Mouse (Mus musculus) neutrophil, adult 83 days (primary cell): ENCODE results near the gene Ncmap. TPM values are rescaled to one million over a fixed set of nuclear protein-coding genes. Genes with fewer than 3 reads are reported as not detected.

ENCODE experiments used
- total RNA-seq, 2 experiments: library from RNA; stranded (reverse); gene quantifications; one replicate each; pipeline ENCODE4 v1.2.4; 2023

The Ncmap gene
- not detected for total RNA-seq

DNA sequence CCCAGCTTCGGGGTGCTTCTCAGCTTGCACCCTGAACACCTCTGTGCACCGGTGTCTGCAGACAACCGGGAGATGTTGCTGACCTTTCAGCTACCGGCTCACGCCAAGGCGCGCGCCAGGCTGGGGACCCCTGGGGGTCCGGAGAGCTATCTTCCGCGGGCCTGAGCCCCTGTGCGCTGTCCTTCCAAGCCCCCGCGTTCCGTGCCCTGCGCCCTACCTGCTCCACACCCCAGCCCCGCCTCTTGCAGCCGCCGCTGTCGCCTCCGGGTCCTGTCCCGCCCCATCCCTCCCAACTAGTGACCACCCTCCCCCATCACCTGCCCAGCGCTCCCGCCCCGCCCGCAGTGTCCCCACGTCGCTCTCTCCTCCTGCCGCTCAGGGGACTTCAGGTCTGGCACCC lies at the start of gene Ncmap:
Gene Ncmap (minus strand): TSS at position 237 of the 400 bp plus-strand sequence.

DNA sequence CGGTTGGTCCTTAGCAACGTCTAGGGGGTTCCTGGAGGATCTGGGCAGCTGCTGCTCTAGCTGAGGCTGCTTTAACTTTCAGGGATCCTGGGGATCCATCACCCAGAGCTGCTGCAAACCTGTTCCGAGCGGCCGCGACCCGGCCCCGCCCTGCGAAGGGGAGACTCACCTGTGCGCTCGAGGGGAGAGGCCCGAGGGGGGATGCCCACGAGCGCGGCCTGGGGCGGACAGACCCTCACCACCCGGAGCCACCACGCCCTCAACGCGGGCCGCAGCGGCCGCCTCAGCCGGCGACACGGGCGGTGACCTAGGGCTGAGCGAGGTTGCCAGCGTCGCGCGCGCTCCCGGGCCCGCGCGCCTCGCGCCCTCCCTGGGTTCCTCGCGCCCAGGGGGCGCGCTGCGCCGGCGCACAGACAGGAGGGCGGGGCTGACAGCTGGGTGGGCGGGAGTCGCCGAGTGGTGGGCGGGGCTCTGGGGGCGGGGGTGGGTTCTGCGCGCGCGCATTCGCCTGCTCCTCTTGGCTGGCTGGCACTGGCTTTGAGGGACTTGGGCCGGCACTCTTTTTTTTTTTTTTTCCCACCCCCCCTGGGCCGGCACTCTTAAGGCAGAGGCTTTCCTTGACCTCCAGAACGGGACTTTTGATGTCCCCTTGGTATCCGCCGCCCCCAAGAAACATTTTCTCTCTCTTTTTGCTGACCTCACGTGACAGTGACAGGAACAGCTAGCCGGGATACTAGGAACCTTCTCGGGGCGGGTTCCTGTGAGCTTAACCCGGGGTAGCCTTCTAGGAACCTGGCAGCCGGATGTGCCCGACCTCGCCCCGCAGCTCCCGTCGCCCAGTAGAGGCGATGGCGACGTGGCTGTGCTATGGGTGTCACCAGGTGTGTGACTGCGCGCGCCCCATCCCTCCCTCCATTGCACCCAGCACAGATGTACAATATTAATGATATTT lies 35.7 kb upstream of the Ncmap start, which contains the start of gene Rcan3:
Gene Rcan3 (minus strand): TSS at position 411 of the 952 bp plus-strand sequence.

DNA sequence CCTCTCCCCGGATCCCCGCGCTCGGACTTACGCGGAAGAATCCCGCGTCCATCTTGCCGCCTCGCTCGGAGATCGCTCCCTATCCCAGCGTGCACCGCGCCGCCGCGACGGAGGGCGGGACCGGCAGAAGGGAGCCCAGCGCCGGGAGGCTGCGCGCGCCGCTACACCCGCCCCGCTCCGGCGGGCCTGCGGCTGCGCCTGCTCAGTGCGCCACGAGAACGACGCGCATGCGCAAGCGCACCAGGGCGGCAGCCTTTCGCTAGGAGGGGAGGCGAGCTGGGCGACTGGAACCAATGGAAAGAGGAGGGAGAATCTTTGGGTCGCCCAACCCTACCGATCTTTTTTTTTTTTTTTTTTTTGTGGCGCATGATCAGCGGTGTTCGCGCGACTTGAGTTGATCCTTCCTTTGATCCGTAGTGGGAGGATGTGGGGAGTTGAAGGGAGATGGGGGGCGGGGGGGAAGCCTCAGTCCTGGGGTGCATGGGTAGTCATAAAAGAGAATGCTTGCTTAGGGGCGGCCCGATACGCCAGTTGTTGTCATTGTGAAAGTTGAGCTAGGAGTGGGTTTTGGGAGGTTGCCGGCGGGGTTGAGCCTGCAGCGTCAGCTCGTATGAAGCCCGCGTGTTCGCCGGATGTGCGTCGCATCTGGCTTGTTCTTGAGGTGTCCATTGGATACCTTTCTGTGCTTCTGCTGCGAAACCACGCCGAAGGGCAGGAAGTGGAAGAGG lies 44.8 kb downstream of the Ncmap start, which contains the start of gene Srrm1:
Gene Srrm1 (minus strand): TSS at position 256 of the 728 bp plus-strand sequence.

Other genes with a start within 250 kb of the Ncmap start
- gene Clic4, start 125.4 kb downstream of the Ncmap start, total RNA-seq, result 10 to 100 TPM; 22.2 to 24.6 TPM
- gene Srrm1, start 44.9 kb downstream of the Ncmap start, total RNA-seq, result 100 to 1,000 TPM; 137 to 146 TPM
- gene Rcan3, start 35.6 kb upstream of the Ncmap start, total RNA-seq, result 1 to 10 TPM; 7.8 to 8.3 TPM
- not detected for gene Stpg1, start 96.6 kb upstream of the Ncmap start, total RNA-seq
- gene Nipal3, start 96.8 kb upstream of the Ncmap start, total RNA-seq, result 10 to 100 TPM; 17.7 to 26.0 TPM
- not detected for gene Grhl3, start 175.4 kb upstream of the Ncmap start, total RNA-seq